Mouse (Mus musculus): ENCODE results near the gene Mrpl48.

Gene Mrpl48

GRCm38 (mm10) chr7:100608130-100608741 lies at the start of gene Mrpl48:
Gene Mrpl48 (minus strand): TSS chr7:100608301.
- DNase-seq: peak; percentile 66

- no peak for DNase-seq
These were observed 48.6 kb upstream of the Mrpl48 start for GRCm38 (mm10) chr7:100656739-100657138.

- DNase-seq: no peak
These were observed 46.3 kb upstream of the Mrpl48 start for GRCm38 (mm10) chr7:100654441-100654840.

GRCm38 (mm10) chr7:100653480-100654266 lies 45.6 kb upstream of the Mrpl48 start:
- DNase-seq: peak; percentile 70

- no peak for DNase-seq
These were observed 42.9 kb upstream of the Mrpl48 start for GRCm38 (mm10) chr7:100651011-100651410.

GRCm38 (mm10) chr7:100650421-100650820 lies 42.3 kb upstream of the Mrpl48 start:
- DNase-seq: no peak

GRCm38 (mm10) chr7:100649826-100650225 lies 41.7 kb upstream of the Mrpl48 start:
- DNase-seq: no peak

GRCm38 (mm10) chr7:100649095-100649494 lies 41.0 kb upstream of the Mrpl48 start:
- DNase-seq: no peak

GRCm38 (mm10) chr7:100645147-100645546 lies 37.0 kb upstream of the Mrpl48 start:
- peak; percentile 74 for DNase-seq

GRCm38 (mm10) chr7:100642413-100642812 lies 34.3 kb upstream of the Mrpl48 start:
- DNase-seq: no peak

GRCm38 (mm10) chr7:100637657-100638056 lies 29.6 kb upstream of the Mrpl48 start:
- DNase-seq: peak; percentile 59

- no peak for DNase-seq
These were observed 16.4 kb upstream of the Mrpl48 start for GRCm38 (mm10) chr7:100624538-100624937.

- DNase-seq: no peak
These were observed 14.2 kb upstream of the Mrpl48 start for GRCm38 (mm10) chr7:100622277-100622676.

GRCm38 (mm10) chr7:100616121-100616857 lies 8.2 kb upstream of the Mrpl48 start:
- no peak for DNase-seq

GRCm38 (mm10) chr7:100608910-100609309 lies 809 bp upstream of the Mrpl48 start:
- DNase-seq: no peak

- DNase-seq: peak; percentile 99
These were observed 629 bp downstream of the Mrpl48 start, which contains the start of gene Rab6a for GRCm38 (mm10) chr7:100607214-100608129. Gene Rab6a (plus strand): TSS chr7:100607410.

- DNase-seq: no peak
These were observed 7.9 kb downstream of the Mrpl48 start for GRCm38 (mm10) chr7:100600211-100600610.

- no peak for DNase-seq
These were observed 14.8 kb downstream of the Mrpl48 start for GRCm38 (mm10) chr7:100593349-100593748.

GRCm38 (mm10) chr7:100591522-100591852 lies 16.6 kb downstream of the Mrpl48 start:
- DNase-seq: no peak

GRCm38 (mm10) chr7:100590845-100591521 lies 17.1 kb downstream of the Mrpl48 start:
- DNase-seq: peak; percentile 88

- DNase-seq: no peak
These were observed 17.6 kb downstream of the Mrpl48 start for GRCm38 (mm10) chr7:100590504-100590844.

- DNase-seq: no peak
These were observed 18.3 kb downstream of the Mrpl48 start for GRCm38 (mm10) chr7:100589816-100590215.

Measured in embryo, embryonic 11 days (tissue).